Mouse (Mus musculus) hindbrain, embryonic 11.5 days (tissue): ENCODE results near the gene Epc2. TPM values are rescaled to one million over a fixed set of nuclear protein-coding genes. Genes with fewer than 3 reads are reported as not detected.

Experiments used
- ATAC-seq: fragments of 200-750 bp; cut with Nextera tagmentation; 2 replicates; pipeline ENCODE4 v1.8.0; 2017; ENCODE audit warnings: mild to moderate bottlenecking, moderate TSS enrichment, moderate library complexity; ENCODE audit not compliant: low FRiP score
- DNase-seq: peaks from one replicate; pipeline ENCODE4 v3.0.0-alpha.2; 2015; ENCODE audit warnings: low spot score
- H3K27ac ChIP-seq: fragments of 300-500 bp; sonication (generic); 2 replicates; pipeline ENCODE4 v1.5.1; 2014; ENCODE audit warnings: mild to moderate bottlenecking, low read depth, low read length
- H3K27me3 ChIP-seq: fragments of 300-500 bp; sonication (generic); 2 replicates; pipeline ENCODE4 v1.6.1; 2014; ENCODE audit warnings: mild to moderate bottlenecking, low read length, moderate library complexity, mixed read lengths; ENCODE audit not compliant: control insufficient read depth, insufficient read depth
- H3K36me3 ChIP-seq: fragments of 300-500 bp; sonication (generic); 2 replicates; pipeline ENCODE4 v1.6.1; 2014; ENCODE audit warnings: mild to moderate bottlenecking, low read length, moderate library complexity, mixed read lengths; ENCODE audit not compliant: control insufficient read depth, insufficient read depth
- H3K4me1 ChIP-seq: fragments of 300-500 bp; sonication (generic); replicated peaks from 2 replicates; pipeline ENCODE4 v1.6.1; 2014; ENCODE audit warnings: low read length, mixed read lengths; ENCODE audit not compliant: control insufficient read depth, insufficient read depth
- H3K4me2 ChIP-seq: fragments of 300-500 bp; sonication (generic); replicated peaks from 2 replicates; pipeline ENCODE4 v1.6.1; 2014; ENCODE audit warnings: mild to moderate bottlenecking, low read depth, low read length
- H3K4me3 ChIP-seq: fragments of 300-500 bp; sonication (generic); 2 replicates; pipeline ENCODE4 v1.5.1; 2014; ENCODE audit warnings: low read depth, low read length
- H3K9ac ChIP-seq: fragments of 300-500 bp; sonication (generic); 2 replicates; pipeline ENCODE4 v1.6.1; 2014; ENCODE audit warnings: low read depth, low read length
- H3K9me3 ChIP-seq: fragments of 300-500 bp; sonication (generic); 2 replicates; pipeline ENCODE4 v1.6.1; 2016; ENCODE audit warnings: low read length; ENCODE audit not compliant: control insufficient read depth
- WGBS: fragments of 180-500 bp; shearing (Covaris S2); extraction: QIAGEN DNeasy Blood & Tissue Kit; methylation state at CpG from one replicate; pipeline ENCODE4 v1.1.7; 2014; 5-methylcytosine and 5-hydroxymethylcytosine counted together
- polyA plus RNA-seq: library from polyadenylated mRNA; unstranded; fragments of >200 nt; fragmentation: Nextera tagmentation; extraction: Ambion mirVana; gene quantifications from 2 replicates; pipeline ENCODE4 v1.2.1, GENCODE M21; 2014

The Epc2 gene
- polyA plus RNA-seq, 1 experiment from 2014 or later = 16.6 TPM

DNA sequence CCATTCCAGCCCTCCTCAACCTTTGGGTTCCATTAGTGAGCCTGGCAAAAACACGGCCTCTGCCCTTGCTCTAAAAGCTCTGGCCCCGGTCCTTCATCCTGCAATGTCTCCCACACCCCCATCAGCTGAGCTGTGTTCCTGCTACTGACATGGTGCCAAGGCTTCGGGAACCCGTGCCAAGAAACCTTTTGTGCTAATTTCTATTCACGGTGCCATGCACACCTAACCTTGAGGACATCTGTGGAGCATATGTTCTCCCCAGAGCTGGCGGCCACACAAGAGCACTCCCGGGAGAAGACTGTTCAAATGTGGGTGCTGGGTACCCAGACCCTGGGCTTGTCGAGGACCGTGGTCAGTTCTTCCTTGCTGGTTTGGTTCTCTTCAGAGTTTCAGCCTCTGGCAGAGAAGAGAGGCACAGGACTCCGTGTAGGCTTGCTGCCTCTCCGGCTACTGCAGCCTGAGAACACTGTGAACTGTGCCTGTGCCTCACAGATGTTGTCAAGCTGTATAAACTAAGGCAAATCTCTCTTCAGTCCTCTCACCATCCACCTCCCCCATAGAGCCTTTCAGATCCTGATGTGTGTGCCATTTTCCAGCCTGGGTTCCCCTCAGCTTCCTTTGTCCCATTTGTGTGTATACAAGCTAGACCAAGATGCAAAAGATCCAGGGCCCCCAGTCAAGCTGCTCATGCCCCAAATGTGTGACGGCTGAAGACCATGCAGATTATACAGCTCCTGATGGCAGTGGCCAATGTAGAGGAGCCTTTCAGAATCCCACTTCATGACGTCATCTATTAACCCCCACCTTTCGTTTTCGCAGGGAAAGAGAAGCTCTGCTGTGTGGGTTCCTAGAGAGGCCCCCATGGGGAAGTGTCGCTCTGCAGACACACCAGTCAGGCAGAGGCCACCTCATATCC, 118.8 kb downstream of the Epc2 start:
- Histone ChIP-seq H3K36me3 (no peaks in the 10 kb centered on the region), H3K27me3 (no peaks in the 10 kb centered on the region), H3K4me3 (no peak overlapping the region), H3K4me2 (no peak overlapping the region), H3K27ac (no peak overlapping the region), H3K9ac (no peak overlapping the region), H3K9me3 (no peaks in the 10 kb centered on the region), H3K4me1 (no peaks in the 10 kb centered on the region)
- ATAC-seq (no peak; the same call in 1 of the 2 replicates), DNase-seq (peak; percentile 19)
- whole genome bisulfite sequencing = 72% methylated on average over 16 of the region's 16 CpGs

DNA sequence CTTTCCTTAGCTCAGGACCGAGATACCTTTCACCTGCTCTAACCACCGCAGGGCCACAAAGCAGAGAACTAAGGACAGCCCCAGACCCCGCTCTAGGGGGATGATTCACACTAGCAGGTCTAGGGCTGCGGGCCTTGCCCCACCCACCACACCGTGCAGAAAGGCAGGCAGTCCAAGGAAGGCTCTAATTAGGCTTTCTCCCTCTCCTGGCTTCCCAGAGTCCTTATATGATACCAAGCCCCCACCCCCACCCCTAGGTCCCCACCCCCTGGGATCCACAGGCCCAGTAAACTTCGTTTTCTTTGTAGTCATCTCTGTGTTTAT, 119.5 kb downstream of the Epc2 start:
- DNase-seq = no peak
- no peak overlapping the region for H3K27ac ChIP-seq

DNA sequence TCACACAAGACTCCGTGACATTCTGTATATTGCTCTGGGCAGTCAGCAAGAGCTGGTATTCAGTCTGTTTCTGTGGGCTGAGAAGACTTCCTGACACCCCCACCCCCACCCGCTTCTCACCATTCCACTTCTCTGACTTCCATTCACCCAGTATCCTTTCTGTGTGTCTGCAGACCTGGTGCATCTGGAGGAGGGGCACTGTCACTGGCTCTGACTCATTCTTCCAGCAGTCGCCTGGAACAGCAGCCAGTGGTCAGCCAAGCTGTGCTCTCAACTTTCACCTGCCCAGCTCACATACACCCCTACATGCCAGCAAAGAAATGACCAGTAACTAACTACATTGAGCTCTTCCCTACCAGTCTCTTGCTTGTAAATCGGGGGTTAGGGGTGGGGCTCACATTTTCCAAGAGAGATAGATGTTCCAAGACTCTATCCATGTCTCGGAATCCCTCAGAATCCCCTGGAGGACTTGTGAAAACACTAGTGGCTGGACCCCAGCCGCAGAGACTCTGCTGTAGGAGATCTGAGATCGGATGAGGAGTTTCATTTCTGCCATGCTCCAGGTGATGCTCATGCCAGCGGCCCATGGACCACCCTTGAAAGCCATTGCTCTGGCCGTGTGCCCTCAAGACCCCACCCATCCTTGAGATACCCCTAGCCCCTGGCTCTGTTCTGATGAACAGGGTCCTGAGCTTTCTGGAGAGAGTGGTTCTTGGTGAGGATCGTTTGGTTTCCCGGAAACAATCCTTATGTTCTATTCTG, 120.1 kb downstream of the Epc2 start:
- DNase-seq = no peak
- Histone ChIP-seq H3K36me3 (no peaks in the 10 kb centered on the region), H3K4me1 (no peaks in the 10 kb centered on the region), H3K9ac (no peak overlapping the region), H3K27me3 (no peaks in the 10 kb centered on the region), H3K9me3 (no peaks in the 10 kb centered on the region), H3K27ac (no peak overlapping the region), H3K4me3 (no peak overlapping the region), H3K4me2 (no peak overlapping the region)
- ATAC-seq = peak; percentile 32; the same call in 1 of the 2 replicates
- 73% methylated on average over 11 of the region's 11 CpGs for WGBS

More for the DNA sequence above, 119.5 kb downstream of the Epc2 start:
- no peaks in the 10 kb centered on the region for H3K36me3 ChIP-seq
- WGBS = 59% methylated on average over 6 of the region's 6 CpGs
- H3K4me3 ChIP-seq = no peak overlapping the region
- no peaks in the 10 kb centered on the region for H3K4me1 ChIP-seq
- no peak overlapping the region for H3K9ac ChIP-seq
- ATAC-seq = no peak; the same call in 1 of the 2 replicates
- no peaks in the 10 kb centered on the region for H3K27me3 ChIP-seq
- H3K4me2 ChIP-seq = no peak overlapping the region
- no peaks in the 10 kb centered on the region for H3K9me3 ChIP-seq

DNA sequence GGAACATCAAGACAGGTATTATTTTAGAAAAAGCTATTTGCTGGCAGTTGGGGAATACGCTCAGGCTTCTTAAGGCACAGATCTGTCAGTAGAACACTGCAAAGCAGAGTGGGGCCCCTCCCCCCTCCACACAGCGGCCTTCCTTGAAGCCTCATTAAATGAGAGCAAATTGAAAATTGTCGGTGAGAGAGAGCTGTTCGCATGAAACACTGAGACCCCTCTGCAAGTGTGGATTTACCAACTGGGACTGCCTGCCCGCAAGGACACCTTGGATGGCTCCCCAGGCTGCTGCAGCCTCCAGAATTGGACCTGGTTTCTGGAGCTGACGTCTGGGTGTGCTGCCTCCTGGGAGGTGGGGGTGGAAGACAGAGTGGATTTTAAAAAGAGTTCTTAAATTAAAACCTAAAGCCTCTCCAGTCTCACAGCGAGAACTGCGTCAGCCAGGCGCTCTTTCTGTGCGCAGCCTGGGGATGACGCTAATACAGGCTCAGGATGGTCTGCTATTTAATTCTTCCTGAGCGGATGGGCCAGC, 120.9 kb downstream of the Epc2 start:
- Histone ChIP-seq H3K27me3 (no peaks in the 10 kb centered on the region), H3K9me3 (no peaks in the 10 kb centered on the region), H3K4me1 (no peaks in the 10 kb centered on the region), H3K27ac (no peak overlapping the region), H3K4me3 (no peak overlapping the region), H3K4me2 (no peak overlapping the region), H3K36me3 (no peaks in the 10 kb centered on the region), H3K9ac (no peak overlapping the region)
- 56% methylated on average over 12 of the region's 12 CpGs for whole genome bisulfite sequencing
- ATAC-seq (peak; percentile 65), DNase-seq (peak; percentile 31)

DNA sequence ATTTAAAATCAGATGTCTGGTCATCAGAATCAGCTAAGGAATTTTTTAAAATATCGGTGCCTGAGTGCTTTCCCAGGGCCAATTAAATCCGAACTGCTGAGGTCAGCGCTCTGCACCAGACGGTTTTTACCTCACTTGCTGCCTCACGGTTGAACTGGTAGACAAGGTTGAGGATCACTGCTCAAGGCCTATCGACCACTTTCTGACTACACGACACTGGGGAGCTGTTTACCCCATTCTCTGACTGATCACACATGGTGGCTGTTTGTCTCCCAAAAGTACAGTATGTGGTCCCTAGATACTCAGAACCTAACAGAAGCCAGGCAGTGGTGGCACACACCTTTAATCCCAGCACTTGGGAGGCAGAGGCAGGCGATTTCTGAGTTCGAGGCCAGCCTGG, 121.4 kb downstream of the Epc2 start:
- WGBS = 75% methylated on average over 9 of the region's 9 CpGs
- no peak overlapping the region for H3K4me2 ChIP-seq

DNA sequence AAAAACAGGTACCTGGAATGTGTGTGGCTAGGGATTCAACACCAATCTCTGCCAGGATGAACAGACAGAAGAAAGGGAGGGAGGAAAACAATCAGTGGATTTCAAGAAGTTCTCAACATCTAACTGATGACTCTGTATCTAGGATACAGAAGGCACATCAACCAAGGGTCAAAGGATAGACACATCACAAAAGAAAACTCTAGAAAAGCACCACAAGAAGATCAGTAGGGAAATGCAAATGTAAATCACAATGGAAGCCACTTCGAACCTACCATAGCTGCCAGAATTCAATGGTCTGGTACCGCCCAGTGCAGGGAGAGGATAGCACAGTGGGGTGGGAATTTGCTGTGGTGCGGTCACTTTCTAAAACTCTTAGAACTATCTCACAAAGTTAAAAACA, 122.0 kb downstream of the Epc2 start:
- Histone ChIP-seq H3K4me2 (no peak overlapping the region), H3K4me1 (no peaks in the 10 kb centered on the region), H3K36me3 (no peaks in the 10 kb centered on the region), H3K9ac (no peak overlapping the region), H3K27ac (no peak overlapping the region), H3K4me3 (no peak overlapping the region), H3K27me3 (no peaks in the 10 kb centered on the region), H3K9me3 (no peaks in the 10 kb centered on the region)
- DNase-seq (no peak), ATAC-seq (no peak)
- WGBS = 82% methylated on average over 3 of the region's 3 CpGs

More for the DNA sequence above, 121.4 kb downstream of the Epc2 start:
- DNase-seq (no peak), ATAC-seq (no peak)
- Histone ChIP-seq H3K27ac (no peak overlapping the region), H3K4me1 (no peaks in the 10 kb centered on the region), H3K4me3 (no peak overlapping the region), H3K27me3 (no peaks in the 10 kb centered on the region), H3K9me3 (no peaks in the 10 kb centered on the region), H3K9ac (no peak overlapping the region), H3K36me3 (no peaks in the 10 kb centered on the region)

DNA sequence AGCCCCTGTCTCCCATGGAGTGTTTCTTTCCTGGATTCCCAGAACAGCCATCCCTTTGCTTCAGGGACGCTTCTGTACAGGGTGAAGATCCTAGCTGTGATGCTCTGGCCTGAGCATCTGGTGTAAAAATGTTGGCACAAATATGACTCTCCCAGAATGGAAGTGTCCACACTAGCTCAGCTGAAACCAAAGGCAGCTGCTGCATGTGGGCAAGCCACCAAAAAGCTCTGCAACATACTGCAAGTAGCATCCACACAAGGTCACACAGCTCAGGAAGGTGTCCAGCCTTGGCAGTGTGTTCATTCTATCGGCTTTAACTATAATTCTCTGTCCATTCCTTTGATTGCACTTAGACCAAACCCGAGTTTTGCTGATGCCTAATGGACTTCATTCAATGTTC, 129.3 kb downstream of the Epc2 start:
- no peak overlapping the region for H3K4me3 ChIP-seq

DNA sequence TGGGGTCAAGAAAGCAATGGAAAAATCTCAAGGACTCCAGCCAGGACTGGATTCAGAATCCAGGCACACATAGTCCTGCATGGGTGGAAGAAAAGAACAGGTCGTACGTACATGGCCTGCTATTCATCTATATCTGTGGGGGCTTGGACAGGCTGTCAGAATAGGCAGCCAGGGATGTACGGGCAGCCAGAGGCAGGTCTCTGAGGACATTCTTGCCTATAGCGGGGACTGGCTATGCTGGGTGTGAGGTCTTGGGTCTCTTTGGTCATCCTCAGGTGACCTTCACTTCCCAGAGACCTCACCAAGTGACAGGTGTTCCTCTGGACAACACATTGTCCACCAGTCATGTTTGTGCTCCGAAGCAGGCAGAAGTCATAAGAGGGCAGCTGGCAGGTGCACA, 131.3 kb downstream of the Epc2 start:
- ATAC-seq (no peak), DNase-seq (no peak)
- H3K4me3 ChIP-seq = no peak overlapping the region
- no peaks in the 10 kb centered on the region for H3K27me3 ChIP-seq
- H3K36me3 ChIP-seq = no peaks in the 10 kb centered on the region
- H3K4me1 ChIP-seq = no peaks in the 10 kb centered on the region
- no peak overlapping the region for H3K9ac ChIP-seq
- WGBS = 87% methylated on average over 5 of the region's 5 CpGs
- no peak overlapping the region for H3K27ac ChIP-seq
- no peak overlapping the region for H3K4me2 ChIP-seq
- no peaks in the 10 kb centered on the region for H3K9me3 ChIP-seq

More for the DNA sequence above, 129.3 kb downstream of the Epc2 start:
- no peaks in the 10 kb centered on the region for H3K27me3 ChIP-seq
- H3K27ac ChIP-seq = no peak overlapping the region
- WGBS = 77% methylated on average over 3 of the region's 3 CpGs
- H3K36me3 ChIP-seq = no peaks in the 10 kb centered on the region
- H3K4me2 ChIP-seq = no peak overlapping the region
- no peaks in the 10 kb centered on the region for H3K9me3 ChIP-seq
- ATAC-seq = no peak
- no peak overlapping the region for H3K9ac ChIP-seq
- no peaks in the 10 kb centered on the region for H3K4me1 ChIP-seq
- DNase-seq = no peak
